Mouse (Mus musculus) liver (tissue): Measurements from ENCODE around the gene Cfap221.
A peak's percentile ranks its signal among the peaks of the same experiment; 100 is the strongest.

Experiments used
- DNase-seq: peaks from one replicate; pipeline ENCODE4 v3.0.0-alpha.2; 2020; ENCODE audit warnings: mixed read lengths

The Cfap221 gene

DNA sequence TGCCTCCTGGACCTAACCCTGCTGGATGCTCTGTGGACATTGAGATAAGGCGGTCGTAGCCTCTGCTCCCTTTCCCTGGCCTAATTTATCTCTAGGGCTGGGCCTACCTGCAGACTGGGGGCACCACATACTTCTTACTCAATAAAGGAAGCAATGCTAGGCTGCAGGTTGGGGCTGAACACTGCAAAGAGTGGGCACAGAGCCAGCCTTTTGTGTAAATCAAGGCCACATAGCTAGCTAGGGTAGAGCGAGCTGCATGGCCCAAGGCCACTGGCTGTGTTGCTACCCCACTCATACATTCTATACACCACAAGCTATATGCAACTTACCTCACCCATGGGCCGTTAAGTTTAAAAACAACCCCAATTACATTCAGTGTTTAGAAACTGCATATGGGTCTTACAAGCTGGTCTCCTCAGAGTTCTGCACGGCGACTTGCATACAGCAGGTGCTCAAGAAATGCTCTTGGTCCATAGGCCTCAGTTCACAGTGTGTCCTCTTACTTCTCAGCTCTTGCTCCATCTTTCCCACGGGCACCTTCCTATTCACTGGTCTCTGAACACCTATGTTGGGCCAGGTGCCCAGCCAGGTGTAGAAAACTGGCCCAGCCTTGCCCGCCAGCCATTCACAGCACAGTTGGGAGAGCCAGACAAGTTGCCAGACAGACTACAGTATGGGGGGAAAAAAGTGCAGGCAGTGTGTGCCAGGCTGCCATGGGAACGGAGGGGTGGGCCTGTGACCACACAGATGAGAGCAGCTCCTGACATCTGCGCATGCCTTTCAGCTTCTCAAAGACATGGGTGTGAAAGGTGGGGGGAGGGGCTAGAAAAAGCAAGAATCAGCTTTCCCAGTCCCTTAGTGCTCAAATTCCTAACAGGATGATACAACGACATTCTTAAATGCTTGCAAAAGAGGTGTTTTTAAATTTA, 97.6 kb downstream of the Cfap221 start:
- DNase-seq = no peak

- peak; percentile 69 for DNase-seq
Measured at GRCm38 (mm10) chr1:119894936-119895335, 102.1 kb downstream of the Cfap221 start.

DNA sequence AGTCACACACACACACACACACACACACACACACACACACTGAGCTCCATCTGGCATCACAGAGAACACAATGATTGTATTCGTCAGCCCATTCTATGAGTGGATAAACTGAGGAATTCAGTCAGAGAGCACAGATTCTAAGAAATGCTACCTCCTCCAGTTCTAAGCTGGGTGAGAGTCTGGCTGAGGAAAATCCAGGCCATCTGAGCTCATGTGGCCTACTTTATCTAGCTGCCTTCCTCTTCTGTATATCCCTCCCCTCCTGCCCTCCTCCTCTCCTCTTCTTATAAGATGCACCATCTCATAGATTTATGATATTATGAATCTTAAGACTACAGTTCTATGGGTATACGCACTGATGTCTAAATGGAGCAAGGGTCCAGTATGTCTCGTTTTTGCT, 103.4 kb downstream of the Cfap221 start:
- DNase-seq = no peak

DNA sequence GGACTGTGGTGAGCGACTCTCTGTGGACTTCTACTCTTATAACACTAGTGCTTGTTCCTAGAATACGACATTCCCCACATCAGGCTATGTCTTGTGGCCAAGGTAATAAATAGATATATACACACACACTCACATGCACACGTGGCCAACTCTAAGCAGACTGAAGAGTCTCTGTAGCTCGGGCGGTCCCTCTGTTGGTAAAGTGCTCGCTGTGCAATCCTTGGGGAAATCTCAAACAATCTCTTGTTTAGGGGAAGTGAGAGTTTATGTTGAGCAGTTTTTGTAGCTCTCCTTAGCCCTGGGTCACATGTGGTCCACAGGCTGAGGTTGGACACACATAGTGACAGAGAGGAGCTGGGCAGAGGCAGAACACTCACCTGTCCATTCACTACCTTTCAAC, 104.1 kb downstream of the Cfap221 start:
- DNase-seq = no peak

DNA sequence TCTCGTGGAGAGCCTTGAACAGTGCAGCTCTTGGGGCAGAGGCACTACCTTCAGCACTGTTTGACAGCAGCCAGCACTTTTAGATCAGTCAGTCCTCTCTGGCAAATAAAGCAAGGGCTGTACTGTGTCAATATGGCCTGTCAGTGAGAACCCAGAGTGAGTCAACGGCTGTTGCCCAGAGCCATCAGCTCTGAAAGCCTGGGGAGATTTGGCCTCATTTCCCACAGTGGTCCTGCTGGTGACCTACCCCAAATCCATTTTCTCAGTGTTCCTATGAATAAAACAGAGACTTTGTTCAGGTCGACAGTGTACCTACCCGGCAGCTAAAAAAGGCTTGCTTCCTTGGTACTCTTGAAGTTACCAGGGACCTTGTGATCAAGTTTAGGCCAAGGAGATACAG, 105.2 kb downstream of the Cfap221 start:
- no peak for DNase-seq

DNA sequence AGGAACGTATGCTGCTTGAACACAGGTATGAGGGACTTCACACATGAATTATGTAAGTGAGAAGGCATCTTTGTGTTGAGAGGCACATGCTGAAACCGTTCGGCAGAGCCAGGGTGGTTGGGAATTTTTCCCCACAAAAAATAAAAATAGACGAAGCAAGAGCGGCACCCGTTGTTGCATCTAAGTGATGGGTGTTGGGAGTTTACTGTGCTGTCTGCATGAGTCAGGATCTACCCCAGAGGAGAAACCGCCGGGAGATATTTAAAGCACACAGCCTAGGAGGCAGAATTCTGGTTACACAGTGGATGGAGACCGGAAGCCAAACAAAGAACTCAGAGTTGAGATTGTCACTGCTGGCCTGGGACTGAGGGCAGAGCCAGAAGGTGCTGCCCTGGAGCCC, 105.9 kb downstream of the Cfap221 start:
- DNase-seq = no peak

GRCm38 (mm10) chr1:119889347-119889746, 107.7 kb downstream of the Cfap221 start:
- DNase-seq = no peak

GRCm38 (mm10) chr1:119886320-119886719, 110.7 kb downstream of the Cfap221 start:
- DNase-seq = no peak

DNA sequence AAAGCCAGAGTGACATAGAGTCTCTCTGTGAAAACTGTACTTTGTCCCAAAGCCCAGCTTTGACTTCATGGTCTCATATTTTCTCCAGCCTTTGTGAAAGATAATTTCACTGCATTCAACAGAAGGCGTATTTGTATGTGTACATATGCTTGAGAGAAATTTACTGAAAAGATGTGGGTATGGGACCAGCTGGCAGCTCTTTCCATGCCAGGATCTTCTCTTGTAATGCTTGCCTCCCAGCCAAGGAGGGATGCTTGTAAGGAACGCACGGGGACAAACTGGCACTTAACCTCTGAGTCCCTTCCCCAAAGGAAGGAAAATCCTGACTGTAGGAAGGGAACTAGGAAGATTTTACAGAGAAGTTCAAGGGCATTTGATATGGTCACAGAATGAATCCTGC, 112.8 kb downstream of the Cfap221 start:
- no peak for DNase-seq

DNA sequence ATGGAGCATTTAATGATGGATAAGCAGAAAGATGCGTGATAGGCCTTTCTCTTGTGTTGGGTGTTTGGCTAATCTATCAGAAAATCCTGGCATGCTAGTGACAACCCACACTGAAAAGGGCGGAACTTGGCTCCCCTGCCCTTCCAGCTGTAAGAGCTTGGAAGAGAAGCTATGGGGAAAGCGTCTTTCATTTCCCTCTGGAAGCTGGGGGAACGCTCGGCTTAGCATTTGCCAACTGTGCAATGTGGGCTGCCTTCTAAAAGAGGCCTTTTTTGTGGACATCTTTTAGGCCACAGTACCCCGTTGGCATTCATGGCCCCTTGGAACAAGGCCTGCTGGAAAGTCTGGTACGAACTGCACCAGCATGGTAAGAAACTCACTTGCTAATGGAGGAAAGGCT, 118.1 kb downstream of the Cfap221 start:
- no peak for DNase-seq

DNA sequence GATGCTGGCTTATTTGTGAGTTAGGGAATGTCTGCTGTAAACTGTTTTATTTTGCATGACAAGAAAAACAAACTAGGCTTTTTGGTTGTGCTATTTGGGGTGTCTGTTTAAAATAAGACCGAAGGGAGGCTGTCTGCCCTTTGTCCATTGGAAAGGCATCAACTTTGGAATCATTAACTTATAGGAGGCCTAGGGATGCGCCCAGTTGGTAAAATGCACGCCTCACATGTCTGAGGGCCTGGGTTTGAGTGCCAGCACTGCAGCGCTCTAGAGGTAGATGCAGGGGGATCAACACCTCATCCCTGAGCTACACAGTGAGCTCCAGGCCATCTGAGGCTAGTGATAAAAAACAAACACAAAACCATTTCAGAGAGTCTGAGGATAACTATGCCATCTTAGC, 119.6 kb downstream of the Cfap221 start:
- no peak for DNase-seq
